Mouse (Mus musculus): ENCODE data around the gene Sppl3. TPM values are rescaled to one million over a fixed set of nuclear protein-coding genes. Genes with fewer than 3 reads are reported as not detected.
A peak's percentile ranks its signal among the peaks of the same experiment; 100 is the strongest.
"Not testable (repeated sequence)": the region's sequence is repeated elsewhere in the genome, so short reads cannot be mapped to it uniquely, and the experiment has no call there.

The Sppl3 gene
- total RNA-seq, 1 experiment from 2014 or later = 34.4 TPM

- ATAC-seq (replicated peaks; ENCODE audit: low read depth, poor library complexity, severe bottlenecking) = no peak
Measured at GRCm38 (mm10) chr5:115070457-115070856, 59.5 kb downstream of the Sppl3 start.

GRCm38 (mm10) chr5:115071096-115071901, 60.4 kb downstream of the Sppl3 start:
- peak; percentile 39; the same call in 1 of the 2 replicates for ATAC-seq (replicated peaks; ENCODE audit: low read depth, poor library complexity, severe bottlenecking)

GRCm38 (mm10) chr5:115072143-115072542, 61.2 kb downstream of the Sppl3 start:
- peak; percentile 77 for ATAC-seq (replicated peaks; ENCODE audit: low read depth, poor library complexity, severe bottlenecking)

GRCm38 (mm10) chr5:115073306-115073705, 62.4 kb downstream of the Sppl3 start:
- ATAC-seq (replicated peaks; ENCODE audit: low read depth, poor library complexity, severe bottlenecking) = not testable (repeated sequence)

- ATAC-seq (replicated peaks; ENCODE audit: low read depth, poor library complexity, severe bottlenecking) = no peak
Measured at GRCm38 (mm10) chr5:115074749-115075148, 63.8 kb downstream of the Sppl3 start.

- peak; percentile 71 for ATAC-seq (replicated peaks; ENCODE audit: low read depth, poor library complexity, severe bottlenecking)
Measured at GRCm38 (mm10) chr5:115076144-115076901, 65.4 kb downstream of the Sppl3 start.

GRCm38 (mm10) chr5:115081636-115082035, 70.7 kb downstream of the Sppl3 start:
- ATAC-seq (replicated peaks; ENCODE audit: low read depth, poor library complexity, severe bottlenecking) = no peak

GRCm38 (mm10) chr5:115083492-115083891, 72.6 kb downstream of the Sppl3 start:
- no peak for ATAC-seq (replicated peaks; ENCODE audit: low read depth, poor library complexity, severe bottlenecking)

GRCm38 (mm10) chr5:115085675-115086074, 74.7 kb downstream of the Sppl3 start:
- ATAC-seq (replicated peaks; ENCODE audit: low read depth, poor library complexity, severe bottlenecking) = no peak

- ATAC-seq (replicated peaks; ENCODE audit: low read depth, poor library complexity, severe bottlenecking) = no peak
Measured at GRCm38 (mm10) chr5:115089592-115090268, 78.8 kb downstream of the Sppl3 start.

GRCm38 (mm10) chr5:115091015-115091414, 80.1 kb downstream of the Sppl3 start:
- no peak for ATAC-seq (replicated peaks; ENCODE audit: low read depth, poor library complexity, severe bottlenecking)

- ATAC-seq (replicated peaks; ENCODE audit: low read depth, poor library complexity, severe bottlenecking) = no peak
Measured at GRCm38 (mm10) chr5:115091776-115092175, 80.8 kb downstream of the Sppl3 start.

GRCm38 (mm10) chr5:115098195-115098594, 87.3 kb downstream of the Sppl3 start, which contains the start of gene Gm10401:
TSS of gene Gm10401 (minus strand) at chr5:115098295.
- ATAC-seq (replicated peaks; ENCODE audit: low read depth, poor library complexity, severe bottlenecking) = no peak

GRCm38 (mm10) chr5:115099530-115099929, 88.6 kb downstream of the Sppl3 start:
- ATAC-seq (replicated peaks; ENCODE audit: low read depth, poor library complexity, severe bottlenecking) = no peak

GRCm38 (mm10) chr5:115099991-115100390, 89.1 kb downstream of the Sppl3 start:
- ATAC-seq (replicated peaks; ENCODE audit: low read depth, poor library complexity, severe bottlenecking) = no peak

- ATAC-seq (replicated peaks; ENCODE audit: low read depth, poor library complexity, severe bottlenecking) = no peak
Measured at GRCm38 (mm10) chr5:115100473-115100872, 89.5 kb downstream of the Sppl3 start.

GRCm38 (mm10) chr5:115102231-115102630, 91.3 kb downstream of the Sppl3 start:
- ATAC-seq (replicated peaks; ENCODE audit: low read depth, poor library complexity, severe bottlenecking) = no peak

GRCm38 (mm10) chr5:115103253-115103652, 92.3 kb downstream of the Sppl3 start:
- not testable (repeated sequence) for ATAC-seq (replicated peaks; ENCODE audit: low read depth, poor library complexity, severe bottlenecking)

- no peak for ATAC-seq (replicated peaks; ENCODE audit: low read depth, poor library complexity, severe bottlenecking)
Measured at GRCm38 (mm10) chr5:115111156-115111555, 100.2 kb downstream of the Sppl3 start.

- ATAC-seq (replicated peaks; ENCODE audit: low read depth, poor library complexity, severe bottlenecking) = no peak
Measured at GRCm38 (mm10) chr5:115113244-115113643, 102.3 kb downstream of the Sppl3 start.

GRCm38 (mm10) chr5:115114501-115114900, 103.6 kb downstream of the Sppl3 start:
- ATAC-seq (replicated peaks; ENCODE audit: low read depth, poor library complexity, severe bottlenecking) = no peak
